Mouse (Mus musculus): ENCODE data around the gene Pogk.

Gene Pogk

GRCm38 (mm10) chr1:166409701-166410220 lies at the start of gene Pogk:
Gene Pogk, minus strand, starts transcription at chr1:166409863.
- in situ Hi-C loops (cut with MboI) = no loop called here

- in situ Hi-C loops (cut with MboI) = no loop called here
Observed at GRCm38 (mm10) chr1:166441992-166442391, 32.3 kb upstream of the Pogk start.

GRCm38 (mm10) chr1:166439426-166439825 lies 29.8 kb upstream of the Pogk start:
- in situ Hi-C loops (cut with MboI) = no loop called here

- in situ Hi-C loops (cut with MboI) = no loop called here
Observed at GRCm38 (mm10) chr1:166429809-166430431, 20.3 kb upstream of the Pogk start.

GRCm38 (mm10) chr1:166429053-166429452 lies 19.4 kb upstream of the Pogk start:
- in situ Hi-C loops (cut with MboI) = no loop called here

GRCm38 (mm10) chr1:166412266-166412665 lies 2.6 kb upstream of the Pogk start:
- in situ Hi-C loops (cut with MboI) = no loop called here

GRCm38 (mm10) chr1:166411541-166411940 lies 1.9 kb upstream of the Pogk start:
- in situ Hi-C loops (cut with MboI) = no loop called here

- in situ Hi-C loops (cut with MboI) = no loop called here
Observed at GRCm38 (mm10) chr1:166409177-166409700, 424 bp downstream of the Pogk start.

- in situ Hi-C loops (cut with MboI) = no loop called here
Observed at GRCm38 (mm10) chr1:166403846-166404245, 5.8 kb downstream of the Pogk start.

GRCm38 (mm10) chr1:166402003-166402402 lies 7.7 kb downstream of the Pogk start:
- in situ Hi-C loops (cut with MboI) = no loop called here

- in situ Hi-C loops (cut with MboI) = no loop called here
Observed at GRCm38 (mm10) chr1:166401455-166401854, 8.2 kb downstream of the Pogk start.

GRCm38 (mm10) chr1:166396381-166396780 lies 13.3 kb downstream of the Pogk start:
- in situ Hi-C loops (cut with MboI) = no loop called here

- in situ Hi-C loops (cut with MboI) = no loop called here
Observed at GRCm38 (mm10) chr1:166395661-166396060, 14.0 kb downstream of the Pogk start.

- in situ Hi-C loops (cut with MboI) = no loop called here
Observed at GRCm38 (mm10) chr1:166394770-166395169, 14.9 kb downstream of the Pogk start.

GRCm38 (mm10) chr1:166391671-166392070 lies 18.0 kb downstream of the Pogk start:
- in situ Hi-C loops (cut with MboI) = no loop called here

- in situ Hi-C loops (cut with MboI) = no loop called here
Observed at GRCm38 (mm10) chr1:166389406-166390125, 20.1 kb downstream of the Pogk start.

- in situ Hi-C loops (cut with MboI) = no loop called here
Observed at GRCm38 (mm10) chr1:166388511-166388910, 21.2 kb downstream of the Pogk start.

GRCm38 (mm10) chr1:166385431-166385830 lies 24.2 kb downstream of the Pogk start:
- in situ Hi-C loops (cut with MboI) = no loop called here

- in situ Hi-C loops (cut with MboI) = no loop called here
Observed at GRCm38 (mm10) chr1:166384614-166385013, 25.0 kb downstream of the Pogk start.

- in situ Hi-C loops (cut with MboI) = no loop called here
Observed at GRCm38 (mm10) chr1:166382626-166383025, 27.0 kb downstream of the Pogk start.

- in situ Hi-C loops (cut with MboI) = no loop called here
Observed at GRCm38 (mm10) chr1:166381821-166382220, 27.8 kb downstream of the Pogk start.

GRCm38 (mm10) chr1:166381336-166381735 lies 28.3 kb downstream of the Pogk start:
- in situ Hi-C loops (cut with MboI) = no loop called here

GRCm38 (mm10) chr1:166379630-166380231 lies 29.9 kb downstream of the Pogk start:
- in situ Hi-C loops (cut with MboI) = no loop called here

All from mature B cell (primary cell).